Mouse (Mus musculus) intestine, embryonic 16.5 days (tissue): ENCODE measurements around the gene Ptcd1. TPM values are rescaled to one million over a fixed set of nuclear protein-coding genes. Genes with fewer than 3 reads are reported as not detected.
"Not testable (repeated sequence)": the region's sequence is repeated elsewhere in the genome, so short reads cannot be mapped to it uniquely, and the experiment has no call there.

Source experiments
- ATAC-seq: fragments of 200-750 bp; cut with Nextera tagmentation; 2 replicates; pipeline ENCODE4 v1.8.0; 2017; ENCODE audit warnings: moderate TSS enrichment, moderate library complexity
- H3K27ac ChIP-seq: fragments of 300-500 bp; sonication (generic); 2 replicates; pipeline ENCODE4 v1.5.1; 2014; ENCODE audit warnings: mild to moderate bottlenecking, low read length
- H3K27me3 ChIP-seq: fragments of 300-500 bp; sonication (generic); replicated peaks from 2 replicates; pipeline ENCODE4 v1.6.1; 2014; ENCODE audit warnings: low read length, control low read depth, mixed read lengths; ENCODE audit not compliant: control insufficient read depth, insufficient read depth
- H3K36me3 ChIP-seq: fragments of 300-500 bp; sonication (generic); 2 replicates; pipeline ENCODE4 v1.6.1; 2014; ENCODE audit warnings: low read length, control low read depth; ENCODE audit not compliant: control insufficient read depth, insufficient read depth
- H3K4me1 ChIP-seq: fragments of 300-500 bp; sonication (generic); 2 replicates; pipeline ENCODE4 v1.6.1; 2014; ENCODE audit warnings: low read length, control low read depth, mixed read lengths; ENCODE audit not compliant: control insufficient read depth, insufficient read depth
- H3K4me2 ChIP-seq: fragments of 300-500 bp; sonication (generic); 2 replicates; pipeline ENCODE4 v1.6.1; 2014; ENCODE audit warnings: low read depth, low read length, control low read depth
- H3K4me3 ChIP-seq: fragments of 300-500 bp; sonication (generic); 2 replicates; pipeline ENCODE4 v1.5.1; 2014; ENCODE audit warnings: mild to moderate bottlenecking, low read length
- H3K9ac ChIP-seq: fragments of 300-500 bp; sonication (generic); 2 replicates; pipeline ENCODE4 v1.6.1; 2014; ENCODE audit warnings: low read depth, low read length
- H3K9me3 ChIP-seq: fragments of 300-500 bp; sonication (generic); 2 replicates; pipeline ENCODE4 v1.6.1; 2016; ENCODE audit warnings: low read length, control low read depth; ENCODE audit not compliant: control insufficient read depth
- WGBS: fragments of 180-500 bp; shearing (Covaris S2); extraction: QIAGEN DNeasy Blood & Tissue Kit; methylation state at CpG from one replicate; pipeline ENCODE4 v1.1.7; 2014; 5-methylcytosine and 5-hydroxymethylcytosine counted together
- polyA plus RNA-seq: library from polyadenylated mRNA; unstranded; fragments of >200 nt; fragmentation: Nextera tagmentation; extraction: Ambion mirVana; gene quantifications from 2 replicates; pipeline ENCODE4 v1.2.1, GENCODE M21; 2015

Gene Ptcd1
- polyA plus RNA-seq, 1 experiment from 2014 or later: 14.7 TPM

DNA sequence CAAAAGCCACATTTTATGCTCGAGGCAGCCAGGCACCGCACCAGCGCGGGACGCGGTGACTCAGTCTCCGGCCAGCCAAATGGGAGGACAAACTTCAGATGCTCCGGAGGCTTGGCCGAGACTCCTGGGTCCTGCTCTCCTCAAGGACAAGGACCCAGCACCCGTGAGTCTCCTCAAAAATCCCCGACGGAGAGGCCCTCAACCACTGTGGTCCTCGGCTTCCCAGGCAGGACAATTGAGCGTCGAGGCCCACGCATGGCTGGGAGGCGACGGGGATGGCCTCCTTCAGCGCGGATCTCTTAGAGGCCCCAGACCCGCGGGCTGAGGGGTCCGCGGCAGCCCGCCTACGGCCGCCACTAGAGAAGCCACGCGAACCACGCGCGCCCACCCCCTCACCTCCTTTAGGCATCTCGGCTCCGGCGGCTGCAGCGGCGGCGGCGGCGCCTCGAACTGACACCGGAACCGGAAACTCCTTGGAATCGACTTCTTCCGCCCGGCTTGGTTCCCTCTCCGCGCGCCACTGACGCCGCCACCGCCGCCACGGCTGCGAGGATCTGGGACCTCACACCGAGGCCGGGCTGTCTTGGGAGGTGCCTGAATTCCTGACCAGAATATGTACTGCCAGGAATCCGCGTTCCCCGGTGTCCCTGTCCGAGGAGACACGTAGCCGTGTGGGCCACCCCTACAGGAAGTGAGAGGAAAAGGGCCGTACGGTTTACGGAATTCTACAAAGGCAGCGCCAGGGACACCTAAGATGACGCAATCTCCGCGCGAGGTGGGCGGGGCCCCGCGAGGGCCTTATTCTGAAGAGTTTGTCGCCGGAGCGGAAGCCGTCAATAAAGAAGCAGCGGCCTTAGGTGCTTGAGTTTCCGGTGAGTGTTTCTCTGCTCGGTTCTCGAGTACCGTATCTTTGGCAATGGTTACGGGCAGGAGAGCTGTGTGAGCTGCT is 27.1 kb downstream of the Ptcd1 start, which contains the start of the genes Pdap1 and Bud31:
Pdap1 (minus strand) TSS at position 668 of the 949 bp plus-strand sequence.
Bud31 (plus strand) TSS at position 792 of the 949 bp plus-strand sequence.
- Histone ChIP-seq H3K9me3 (no peaks in the 10 kb centered on the region), H3K4me3 (peak within 1 kb of the TSS; percentile 92), H3K9ac (peak within 1 kb of the TSS; percentile 85), H3K36me3 (peaks cover 22% of the 10 kb centered on the region), H3K4me1 (peaks cover 20% of the 10 kb centered on the region), H3K4me2 (peak within 1 kb of the TSS; percentile 82), H3K27ac (peak within 1 kb of the TSS; percentile 81), H3K27me3 (no peaks in the 10 kb centered on the region)
- WGBS: under 1% methylated on average over 84 of the region's 84 CpGs
- ATAC-seq: peak; percentile 95

- Histone ChIP-seq H3K9me3 (no peaks in the 10 kb centered on the region), H3K4me1 (peaks cover 20% of the 10 kb centered on the region), H3K27ac (no peak overlapping the region), H3K36me3 (peaks cover 26% of the 10 kb centered on the region), H3K27me3 (no peaks in the 10 kb centered on the region), H3K4me2 (peak overlapping the region; percentile 82), H3K9ac (peak overlapping the region; percentile 85), H3K4me3 (peak overlapping the region; percentile 92)
- no peak for ATAC-seq
- WGBS: 5% methylated on average over 6 of the region's 6 CpGs
These were observed 28.1 kb downstream of the Ptcd1 start for GRCm38 (mm10) chr5:145138836-145139235.

GRCm38 (mm10) chr5:145133275-145133674 is 33.6 kb downstream of the Ptcd1 start:
- not testable (repeated sequence) for H3K27ac ChIP-seq, H3K27me3 ChIP-seq, ATAC-seq, H3K9me3 ChIP-seq, H3K9ac ChIP-seq, H3K4me2 ChIP-seq, H3K4me3 ChIP-seq
- WGBS: 91% methylated on average over 6 of the region's 6 CpGs
- H3K36me3 ChIP-seq: peaks cover 30% of the 10 kb centered on the region
- H3K4me1 ChIP-seq: peaks cover 11% of the 10 kb centered on the region

GRCm38 (mm10) chr5:145130995-145131394 is 35.9 kb downstream of the Ptcd1 start:
- H3K4me3 ChIP-seq: no peak overlapping the region
- ATAC-seq: no peak
- WGBS: 85% methylated on average over 3 of the region's 3 CpGs
- no peaks in the 10 kb centered on the region for H3K4me1 ChIP-seq
- H3K27me3 ChIP-seq: no peaks in the 10 kb centered on the region
- H3K9ac ChIP-seq: no peak overlapping the region
- no peak overlapping the region for H3K4me2 ChIP-seq
- H3K27ac ChIP-seq: no peak overlapping the region
- peaks cover 35% of the 10 kb centered on the region for H3K36me3 ChIP-seq
- no peaks in the 10 kb centered on the region for H3K9me3 ChIP-seq

DNA sequence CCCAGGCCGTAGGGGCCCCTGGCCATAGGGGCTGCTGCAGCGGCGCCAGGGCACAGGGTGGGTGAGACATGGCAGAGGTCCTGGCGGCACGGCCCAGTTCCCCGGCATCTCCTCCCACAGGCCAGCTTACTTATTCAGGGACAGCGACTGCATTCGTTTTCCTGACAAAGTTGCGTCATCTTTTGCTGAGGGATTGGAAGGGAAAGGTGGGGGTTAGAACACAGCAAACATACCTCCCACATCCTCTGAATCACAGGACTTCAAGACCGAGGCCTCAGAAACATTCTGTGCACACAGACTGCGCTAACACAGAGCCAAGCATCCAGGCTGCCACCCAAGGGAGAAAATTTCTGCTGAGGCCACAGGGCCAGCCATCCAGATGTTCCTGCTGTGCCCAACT is 36.7 kb downstream of the Ptcd1 start:
- no peaks in the 10 kb centered on the region for H3K4me1 ChIP-seq

DNA sequence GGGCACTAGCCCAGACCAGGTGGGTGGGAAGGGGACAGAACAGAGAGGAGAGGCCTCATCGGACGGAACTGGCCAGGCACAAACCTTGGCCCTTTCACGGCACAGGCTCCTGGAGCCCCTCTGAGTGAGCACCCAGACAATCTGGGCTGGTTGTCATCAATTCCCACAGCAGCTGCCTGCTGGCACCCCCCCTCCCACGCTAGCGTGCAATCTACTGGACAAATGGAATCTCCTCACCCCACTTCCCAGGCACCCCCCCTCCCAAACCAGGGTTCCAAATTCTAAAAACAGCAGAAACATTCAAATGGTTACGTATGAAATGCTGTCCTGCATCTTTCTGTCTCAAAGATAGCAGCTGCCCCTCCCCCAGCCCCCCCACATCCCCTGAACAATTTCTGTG is 37.1 kb downstream of the Ptcd1 start:
- H3K9ac ChIP-seq, H3K9me3 ChIP-seq, H3K4me2 ChIP-seq, H3K4me1 ChIP-seq, H3K27ac ChIP-seq, H3K4me3 ChIP-seq, H3K27me3 ChIP-seq, ATAC-seq: not testable (repeated sequence)
- peaks cover 40% of the 10 kb centered on the region for H3K36me3 ChIP-seq
- WGBS: 87% methylated on average over 3 of the region's 6 CpGs

More for the DNA sequence above, 36.7 kb downstream of the Ptcd1 start:
- H3K4me3 ChIP-seq: no peak overlapping the region
- no peaks in the 10 kb centered on the region for H3K27me3 ChIP-seq
- peaks cover 38% of the 10 kb centered on the region for H3K36me3 ChIP-seq
- no peaks in the 10 kb centered on the region for H3K9me3 ChIP-seq
- H3K4me2 ChIP-seq: no peak overlapping the region
- no peak for ATAC-seq
- no peak overlapping the region for H3K9ac ChIP-seq
- WGBS: 82% methylated on average over 11 of the region's 11 CpGs
- H3K27ac ChIP-seq: no peak overlapping the region

- no peak overlapping the region for H3K4me2 ChIP-seq
- no peak for ATAC-seq
- WGBS: 89% methylated on average over 4 of the region's 4 CpGs
- no peaks in the 10 kb centered on the region for H3K27me3 ChIP-seq
- H3K36me3 ChIP-seq: peaks cover 39% of the 10 kb centered on the region
- H3K9ac ChIP-seq: no peak overlapping the region
- H3K9me3 ChIP-seq: no peaks in the 10 kb centered on the region
- no peaks in the 10 kb centered on the region for H3K4me1 ChIP-seq
- H3K27ac ChIP-seq: no peak overlapping the region
- no peak overlapping the region for H3K4me3 ChIP-seq
These were observed 37.8 kb downstream of the Ptcd1 start for GRCm38 (mm10) chr5:145129124-145129523.

DNA sequence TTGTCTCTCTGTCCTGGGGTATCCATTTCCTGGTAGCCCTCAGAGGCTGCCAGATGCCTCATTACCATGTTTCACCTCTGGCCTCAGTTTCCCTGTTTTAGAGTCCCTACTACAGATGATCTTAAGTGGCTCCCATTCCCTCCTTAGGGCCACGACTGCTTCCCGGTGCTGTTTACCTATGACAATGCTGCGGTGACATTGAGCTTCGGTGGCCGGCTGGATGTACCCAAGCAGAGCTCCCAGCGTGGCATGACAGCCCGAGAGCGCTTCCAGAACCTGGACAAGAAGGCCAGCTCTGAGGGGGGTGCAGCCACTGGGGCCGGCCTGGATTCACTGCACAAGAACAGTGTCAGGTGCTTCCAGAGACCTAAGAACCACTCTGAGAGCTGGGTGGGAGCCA is 40.3 kb downstream of the Ptcd1 start:
- Histone ChIP-seq H3K4me2 (no peak overlapping the region), H3K27ac (no peak overlapping the region), H3K9me3 (no peaks in the 10 kb centered on the region), H3K9ac (no peak overlapping the region), H3K27me3 (no peaks in the 10 kb centered on the region), H3K4me3 (no peak overlapping the region), H3K4me1 (no peaks in the 10 kb centered on the region), H3K36me3 (peaks cover 34% of the 10 kb centered on the region)
- 90% methylated on average over 9 of the region's 9 CpGs for WGBS
- no peak for ATAC-seq

DNA sequence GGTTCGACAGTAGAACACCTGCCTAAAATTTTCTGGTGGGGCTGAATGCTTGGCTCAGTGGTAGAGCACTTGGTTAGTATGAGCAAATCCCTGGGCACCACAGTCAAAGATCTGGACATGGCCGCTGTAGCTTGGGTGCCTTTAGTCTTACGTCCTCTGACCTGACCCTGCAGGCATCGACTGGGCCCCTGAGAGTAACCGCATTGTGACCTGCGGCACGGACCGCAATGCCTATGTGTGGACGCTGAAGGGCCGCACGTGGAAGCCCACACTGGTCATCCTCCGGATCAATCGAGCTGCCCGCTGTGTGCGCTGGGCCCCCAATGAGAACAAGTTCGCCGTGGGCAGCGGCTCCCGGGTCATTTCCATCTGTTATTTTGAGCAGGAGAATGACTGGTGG is 43.5 kb downstream of the Ptcd1 start:
- no peaks in the 10 kb centered on the region for H3K9me3 ChIP-seq
- no peak overlapping the region for H3K4me2 ChIP-seq
- H3K36me3 ChIP-seq: peaks cover 26% of the 10 kb centered on the region
- 92% methylated on average over 19 of the region's 19 CpGs for WGBS
- H3K9ac ChIP-seq: no peak overlapping the region
- no peaks in the 10 kb centered on the region for H3K27me3 ChIP-seq
- no peak overlapping the region for H3K27ac ChIP-seq
- H3K4me3 ChIP-seq: no peak overlapping the region
- no peak for ATAC-seq
- no peaks in the 10 kb centered on the region for H3K4me1 ChIP-seq
